Mouse (Mus musculus): ENCODE measurements around the gene Nmral1.

Nmral1 gene

GRCm38 (mm10) chr16:4718753-4719518 is at the start of gene Nmral1:
Gene Nmral1 (minus strand): TSS chr16:4719356.
- peak; percentile 93 for DNase-seq (ENCODE audit: low read depth, low spot score)

- DNase-seq (ENCODE audit: low read depth, low spot score), result no peak
Observed at GRCm38 (mm10) chr16:4768719-4769118, 49.6 kb upstream of the Nmral1 start.

GRCm38 (mm10) chr16:4767012-4767790 is 48.0 kb upstream of the Nmral1 start:
- no peak for DNase-seq (ENCODE audit: low read depth, low spot score)

DNA sequence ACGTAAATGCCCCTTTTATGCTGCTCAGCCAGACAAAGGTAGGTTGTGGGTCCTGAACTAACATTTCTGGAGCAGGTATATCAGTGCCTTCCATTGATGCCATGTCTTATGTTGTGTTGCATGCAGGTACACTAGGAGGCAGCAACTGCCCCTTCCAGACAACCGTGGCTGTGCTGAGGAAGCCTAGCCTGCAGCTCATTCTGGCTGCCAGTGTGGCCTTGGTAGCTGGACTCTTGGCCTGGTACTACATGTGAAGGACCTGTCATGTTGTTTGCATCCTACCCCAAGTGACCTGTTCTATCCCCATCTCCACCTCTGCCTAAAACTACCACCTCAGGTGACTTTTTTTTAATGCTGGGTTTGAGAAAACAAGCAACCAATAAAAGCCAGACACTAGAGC is 46.7 kb upstream of the Nmral1 start:
- no peak for DNase-seq (ENCODE audit: low read depth, low spot score)

GRCm38 (mm10) chr16:4763276-4763675 is 44.1 kb upstream of the Nmral1 start:
- peak; percentile 67 for DNase-seq (ENCODE audit: low read depth, low spot score)

- DNase-seq (ENCODE audit: low read depth, low spot score), result no peak
Observed at GRCm38 (mm10) chr16:4762437-4762836, 43.3 kb upstream of the Nmral1 start.

- DNase-seq (ENCODE audit: low read depth, low spot score), result peak; percentile 45
Observed at GRCm38 (mm10) chr16:4756660-4757335, 37.6 kb upstream of the Nmral1 start.

DNA sequence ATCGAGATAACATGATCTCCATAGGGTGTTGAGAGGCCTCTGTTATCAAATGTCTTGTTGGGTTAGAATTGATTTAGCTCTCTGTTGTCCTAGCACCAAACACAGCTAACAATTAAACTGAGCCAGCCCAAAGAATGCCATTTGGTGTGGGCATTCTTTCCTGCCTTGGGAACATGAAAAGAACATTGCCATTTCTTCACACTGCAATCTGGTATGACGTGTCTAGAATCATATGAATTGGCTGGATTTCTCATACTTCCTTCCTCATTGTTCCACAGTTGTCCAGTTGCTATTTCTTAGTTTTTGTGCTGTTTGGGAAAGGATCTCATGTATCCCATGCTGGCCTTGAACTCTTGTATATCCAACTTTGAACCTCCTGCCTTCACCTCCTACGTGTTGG is 34.9 kb upstream of the Nmral1 start:
- no peak for DNase-seq (ENCODE audit: low read depth, low spot score)

GRCm38 (mm10) chr16:4752155-4752554 is 33.0 kb upstream of the Nmral1 start:
- no peak for DNase-seq (ENCODE audit: low read depth, low spot score)

GRCm38 (mm10) chr16:4742186-4742585 is 23.0 kb upstream of the Nmral1 start:
- no peak for DNase-seq (ENCODE audit: low read depth, low spot score)

DNA sequence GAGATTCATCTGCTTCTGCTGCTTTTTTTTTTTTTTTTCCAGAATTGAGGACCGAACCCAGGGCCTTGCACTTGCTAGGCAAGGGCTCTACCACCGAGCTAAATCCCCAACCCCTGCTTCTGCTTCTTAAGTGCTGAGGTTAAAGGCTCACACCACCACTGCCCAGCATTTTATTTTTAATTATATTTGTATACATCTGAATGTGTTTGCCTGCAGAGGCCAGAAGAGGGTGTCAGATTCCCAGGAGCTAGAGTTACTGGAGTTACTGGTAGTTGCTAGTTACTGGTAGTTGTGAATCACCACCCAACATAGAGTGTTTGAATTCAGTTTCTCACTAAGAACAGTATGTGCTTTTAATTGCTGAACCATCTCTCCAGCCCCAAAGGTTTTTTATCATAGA is 20.8 kb upstream of the Nmral1 start:
- DNase-seq (ENCODE audit: low read depth, low spot score), result no peak

GRCm38 (mm10) chr16:4736262-4736661 is 17.1 kb upstream of the Nmral1 start:
- no peak for DNase-seq (ENCODE audit: low read depth, low spot score)

- no peak for DNase-seq (ENCODE audit: low read depth, low spot score)
Observed at GRCm38 (mm10) chr16:4730776-4731358, 11.7 kb upstream of the Nmral1 start.

DNA sequence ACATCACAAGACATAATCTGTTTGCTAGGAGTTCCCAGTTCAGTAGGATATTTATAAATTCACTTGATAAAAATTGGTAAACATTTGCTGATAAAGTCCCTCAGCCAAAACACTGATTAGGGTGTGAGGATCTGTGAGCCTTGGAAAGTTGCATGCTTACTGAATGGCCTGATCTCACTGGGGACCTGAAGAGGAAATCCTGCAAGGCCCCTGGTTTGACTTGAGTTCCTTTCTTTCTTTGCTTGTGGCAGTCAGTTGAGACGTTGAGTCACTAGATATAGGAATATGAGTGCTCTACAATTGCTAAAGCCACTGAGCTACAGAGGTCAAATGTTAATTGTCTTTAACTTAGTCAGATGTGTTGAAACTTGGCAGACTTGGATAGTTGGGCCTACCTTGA is 8.8 kb upstream of the Nmral1 start:
- DNase-seq (ENCODE audit: low read depth, low spot score), result no peak

DNA sequence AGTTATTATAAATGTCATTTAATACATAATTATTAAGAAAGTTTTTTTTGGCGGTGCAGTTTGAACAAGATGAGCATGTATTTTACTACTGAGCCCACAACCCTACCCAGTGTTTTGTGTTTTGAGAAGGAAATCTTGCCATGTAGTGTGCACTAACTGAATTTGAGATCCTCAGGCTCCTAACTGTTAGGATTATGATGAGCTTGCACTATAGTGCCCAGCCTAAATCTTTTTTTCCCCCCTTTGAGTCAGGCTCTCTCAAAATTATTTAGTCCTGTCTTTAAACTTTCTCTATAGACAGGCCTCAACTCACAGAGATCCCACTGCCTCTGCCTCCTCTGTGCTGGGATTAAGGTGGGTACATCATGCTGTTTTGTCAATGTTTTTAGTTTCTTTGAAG is 8.4 kb upstream of the Nmral1 start:
- no peak for DNase-seq (ENCODE audit: low read depth, low spot score)

GRCm38 (mm10) chr16:4726528-4727128 is 7.5 kb upstream of the Nmral1 start:
- DNase-seq (ENCODE audit: low read depth, low spot score), result peak; percentile 58

GRCm38 (mm10) chr16:4725780-4726527 is 6.8 kb upstream of the Nmral1 start, which contains the start of gene Hmox2:
Gene Hmox2 (plus strand): TSS chr16:4726361.
- peak; percentile 91 for DNase-seq (ENCODE audit: low read depth, low spot score)

- DNase-seq (ENCODE audit: low read depth, low spot score), result no peak
Observed at GRCm38 (mm10) chr16:4725266-4725665, 6.1 kb upstream of the Nmral1 start.

GRCm38 (mm10) chr16:4722915-4723209 is 3.7 kb upstream of the Nmral1 start:
- DNase-seq (ENCODE audit: low read depth, low spot score), result no peak

DNA sequence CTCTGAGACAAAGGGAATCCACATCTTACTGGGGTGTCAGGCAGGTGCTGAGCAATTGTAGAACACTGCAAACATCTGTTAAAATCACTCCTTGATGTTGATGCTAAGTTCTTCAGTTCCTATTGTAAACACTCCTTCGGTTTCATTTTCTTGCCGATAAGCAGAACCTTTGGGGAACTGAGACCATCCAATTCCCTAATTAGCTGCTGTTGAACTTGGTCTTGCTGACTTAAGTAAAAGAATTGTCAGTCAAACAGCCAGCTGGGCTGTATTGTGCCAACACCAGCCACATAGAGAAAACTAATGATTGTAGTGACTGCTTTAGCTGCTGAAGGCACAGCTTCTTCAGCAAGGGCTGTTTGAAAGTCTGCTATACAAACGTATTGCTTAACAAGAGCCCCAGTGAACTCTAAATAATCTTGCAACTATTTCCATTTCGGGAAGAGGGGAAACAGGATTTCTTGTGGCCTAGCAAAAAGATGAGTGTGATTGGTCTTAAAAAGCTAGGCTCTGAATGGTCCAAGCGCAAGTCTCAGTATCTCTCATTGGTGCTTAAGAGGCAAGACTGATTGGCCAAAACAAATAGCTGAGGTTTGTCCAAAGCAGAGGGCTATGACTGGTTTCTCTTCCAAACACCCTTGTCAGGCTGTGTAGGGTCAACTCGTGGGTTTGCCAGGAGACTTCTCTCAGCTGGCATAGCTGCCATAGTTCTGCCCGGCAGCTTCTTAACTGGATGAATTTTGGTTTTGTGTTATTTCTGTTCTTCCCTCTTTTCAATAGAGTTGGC is 3.2 kb upstream of the Nmral1 start:
- DNase-seq (ENCODE audit: low read depth, low spot score), result peak; percentile 28
